Mouse (Mus musculus) kidney, embryonic 15.5 days (tissue): ENCODE data around the gene Ccdc18. TPM values are rescaled to one million over a fixed set of nuclear protein-coding genes. Genes with fewer than 3 reads are reported as not detected.
"Not testable (repeated sequence)": the region's sequence is repeated elsewhere in the genome, so short reads cannot be mapped to it uniquely, and the experiment has no call there.

Source experiments
- ATAC-seq: fragments of 200-750 bp; cut with Nextera tagmentation; replicated peaks from 2 replicates; pipeline ENCODE4 v1.8.0; 2017; ENCODE audit warnings: moderate TSS enrichment; ENCODE audit not compliant: low FRiP score
- H3K27ac ChIP-seq: fragments of 300-500 bp; sonication (generic); 2 replicates; pipeline ENCODE4 v1.5.1; 2015; ENCODE audit warnings: mild to moderate bottlenecking, inconsistent platforms
- H3K27me3 ChIP-seq: fragments of 300-500 bp; sonication (generic); 2 replicates; pipeline ENCODE4 v1.6.1; 2015; ENCODE audit warnings: inconsistent platforms
- H3K36me3 ChIP-seq: fragments of 300-500 bp; sonication (generic); 2 replicates; pipeline ENCODE4 v1.6.1; 2015; ENCODE audit warnings: inconsistent platforms
- H3K4me1 ChIP-seq: fragments of 300-500 bp; sonication (generic); 2 replicates; pipeline ENCODE4 v1.6.1; 2015; ENCODE audit warnings: inconsistent platforms
- H3K4me2 ChIP-seq: fragments of 300-500 bp; sonication (generic); 2 replicates; pipeline ENCODE4 v1.6.1; 2015; ENCODE audit warnings: moderate library complexity, mild to moderate bottlenecking, inconsistent platforms
- H3K4me3 ChIP-seq: fragments of 300-500 bp; sonication (generic); replicated peaks from 2 replicates; pipeline ENCODE4 v1.5.1; 2015; ENCODE audit warnings: mild to moderate bottlenecking, inconsistent platforms
- H3K9ac ChIP-seq: fragments of 300-500 bp; sonication (generic); 2 replicates; pipeline ENCODE4 v1.6.1; 2015; ENCODE audit warnings: mild to moderate bottlenecking, inconsistent platforms
- H3K9me3 ChIP-seq: fragments of 300-500 bp; sonication (generic); replicated peaks from 2 replicates; pipeline ENCODE4 v1.6.1; 2016; ENCODE audit warnings: inconsistent platforms
- WGBS: fragments of 180-500 bp; shearing (Covaris S2); methylation state at CpG from one replicate; pipeline ENCODE4 v1.1.7; 2015; ENCODE audit warnings: mixed read lengths; 5-methylcytosine and 5-hydroxymethylcytosine counted together
- polyA plus RNA-seq: library from polyadenylated mRNA; unstranded; fragments of >200 nt; fragmentation: Nextera tagmentation; extraction: Ambion mirVana; gene quantifications from 2 replicates; pipeline ENCODE4 v1.2.1, GENCODE M21; 2015

Gene Ccdc18
- polyA plus RNA-seq, 1 experiment from 2014 or later, result 13.3 TPM

DNA sequence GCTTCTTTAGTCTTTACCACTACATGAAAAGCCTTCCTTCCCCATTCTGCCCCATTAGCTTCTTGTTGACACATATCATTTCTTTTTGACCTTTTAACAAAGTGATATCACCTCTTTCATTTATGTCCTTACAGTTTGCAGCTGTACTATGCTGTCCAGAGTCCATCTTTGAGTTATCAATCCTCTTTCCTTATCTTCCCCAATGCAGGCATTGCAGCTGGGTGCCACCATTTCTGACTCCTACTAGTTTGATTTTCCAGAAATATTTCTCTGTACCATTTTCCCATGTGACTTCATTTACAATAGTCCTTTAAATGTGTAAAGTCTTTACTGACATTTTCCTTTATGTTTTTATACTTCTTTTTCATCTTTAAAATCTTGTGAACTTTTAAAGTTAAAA is 134.3 kb downstream of the Ccdc18 start:
- Histone ChIP-seq H3K27me3 (no peaks in the 10 kb centered on the region), H3K4me2 (no peak overlapping the region), H3K27ac (no peak overlapping the region), H3K4me1 (peaks cover 22% of the 10 kb centered on the region), H3K4me3 (no peak overlapping the region), H3K9ac (no peak overlapping the region), H3K36me3 (no peaks in the 10 kb centered on the region), H3K9me3 (no peaks in the 10 kb centered on the region)
- ATAC-seq, result no peak

DNA sequence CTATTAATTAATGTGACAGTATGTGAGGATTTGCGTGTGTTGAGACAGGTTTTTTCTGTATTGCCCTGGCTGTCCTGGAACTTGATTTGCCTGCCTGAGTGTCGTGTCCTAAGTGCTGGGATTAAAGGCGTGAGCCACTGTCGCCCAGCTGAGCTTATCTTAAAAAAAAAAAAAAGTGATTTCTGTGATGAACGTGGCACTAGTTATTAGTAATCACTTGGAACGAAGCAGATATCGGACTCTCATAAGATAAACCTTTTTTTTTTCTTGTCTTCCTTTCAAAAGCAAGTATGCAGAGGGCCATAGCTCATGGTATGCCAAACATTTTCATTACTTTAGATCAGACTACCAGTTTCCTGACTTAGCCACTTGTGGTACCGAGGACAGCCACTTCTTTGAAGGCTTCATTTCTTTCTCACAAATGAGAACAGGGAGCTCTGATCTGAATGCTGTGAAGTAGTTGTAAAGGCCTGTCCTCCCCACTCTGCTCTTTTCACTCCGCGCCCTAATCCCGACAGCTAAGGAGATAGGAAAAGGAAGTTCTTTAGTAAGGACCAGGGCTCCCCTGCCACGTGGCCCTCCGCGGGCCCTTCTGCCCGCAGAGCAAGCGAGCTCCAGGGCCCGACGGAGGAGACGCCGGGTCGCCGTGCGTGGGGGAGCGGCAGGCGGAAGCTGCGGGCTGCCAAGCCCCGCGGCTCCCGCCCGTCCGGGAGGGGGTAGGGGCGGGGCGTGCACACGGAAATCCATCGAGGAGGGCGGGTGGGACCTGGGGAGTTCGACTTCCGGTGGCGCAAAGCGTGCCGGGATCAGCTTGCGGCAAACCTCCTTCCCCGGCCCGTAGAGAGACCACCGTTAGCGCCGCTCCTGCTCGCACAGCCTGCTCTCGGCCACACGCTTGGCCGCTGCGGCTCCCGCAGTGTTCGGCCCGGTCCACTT is 135.7 kb downstream of the Ccdc18 start, which contains the start of gene Dr1:
Gene Dr1 (plus strand): TSS at position 771 of the 936 bp plus-strand sequence.
- peak within 1 kb of the TSS; percentile 88 for H3K9ac ChIP-seq
- 3% methylated on average over 54 of the region's 55 CpGs for WGBS
- H3K4me3 ChIP-seq, result peak within 1 kb of the TSS; percentile 66
- peak; percentile 98 for ATAC-seq
- peak within 1 kb of the TSS; percentile 72 for H3K4me2 ChIP-seq
- peaks cover 18% of the 10 kb centered on the region for H3K4me1 ChIP-seq
- no peaks in the 10 kb centered on the region for H3K27me3 ChIP-seq
- no peaks in the 10 kb centered on the region for H3K9me3 ChIP-seq
- peak within 1 kb of the TSS; percentile 96 for H3K27ac ChIP-seq
- peaks cover 10% of the 10 kb centered on the region for H3K36me3 ChIP-seq

DNA sequence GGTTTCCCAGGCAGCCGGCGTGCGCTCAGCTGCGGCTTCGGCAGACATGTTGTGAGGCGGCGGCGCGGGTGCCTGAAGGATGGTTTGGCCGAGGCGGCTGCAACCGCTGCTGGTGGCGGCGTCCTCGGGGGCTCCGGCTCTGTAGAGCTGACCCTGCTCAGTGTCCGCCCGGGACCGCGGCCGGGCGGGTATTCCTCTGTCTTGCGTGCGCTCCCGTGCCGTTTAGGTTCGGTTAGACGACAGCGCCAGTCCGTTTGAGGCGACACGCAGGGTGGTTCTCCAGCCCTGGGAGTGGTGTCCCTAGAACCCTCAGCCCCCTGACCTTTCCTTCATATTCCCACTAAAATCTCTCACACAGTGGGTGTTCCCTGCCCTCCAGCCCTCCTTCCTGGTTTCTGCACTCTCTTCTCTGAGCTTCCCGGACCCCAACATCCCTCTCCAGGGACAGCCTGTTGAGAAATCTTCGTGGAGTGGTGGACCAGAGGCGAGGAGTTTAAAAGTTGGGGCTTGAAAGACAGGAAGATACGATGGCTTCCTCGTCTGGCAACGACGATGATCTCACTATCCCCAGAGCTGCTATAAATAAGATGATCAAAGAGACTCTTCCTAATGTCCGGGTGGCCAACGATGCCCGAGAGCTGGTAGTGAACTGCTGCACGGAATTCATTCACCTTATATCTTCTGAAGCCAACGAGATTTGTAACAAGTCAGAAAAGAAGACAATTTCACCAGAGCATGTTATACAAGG is 136.6 kb downstream of the Ccdc18 start:
- ATAC-seq, result peak; percentile 80

DNA sequence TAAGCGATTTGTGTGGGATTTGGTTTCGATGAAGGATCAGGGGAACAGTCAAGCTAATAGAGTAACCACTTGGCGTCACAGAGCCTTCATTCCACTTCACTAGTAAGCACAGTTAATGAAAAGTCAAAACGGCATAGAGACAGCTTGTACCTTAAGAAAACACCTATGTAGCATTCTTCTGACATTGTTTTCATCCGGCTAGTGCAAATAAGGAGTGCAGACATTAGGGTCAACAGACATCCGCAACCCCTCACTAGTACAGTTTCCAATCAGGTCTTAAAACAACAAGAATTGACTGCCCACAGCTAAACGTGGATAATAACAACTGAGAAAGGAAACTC is 137.1 kb downstream of the Ccdc18 start:
- Histone ChIP-seq H3K36me3 (peaks cover 18% of the 10 kb centered on the region), H3K9ac (peak overlapping the region; percentile 88), H3K4me3 (peak overlapping the region; percentile 66), H3K27ac (peak overlapping the region; percentile 96; the same call in 1 of the 2 replicates), H3K27me3 (no peaks in the 10 kb centered on the region), H3K4me1 (peaks cover 21% of the 10 kb centered on the region), H3K4me2 (peak overlapping the region; percentile 72), H3K9me3 (no peaks in the 10 kb centered on the region)
- WGBS, result 4% methylated on average over 7 of the region's 7 CpGs
- ATAC-seq, result no peak

More for the DNA sequence above, 136.6 kb downstream of the Ccdc18 start:
- Histone ChIP-seq H3K4me1 (peaks cover 21% of the 10 kb centered on the region), H3K9me3 (no peaks in the 10 kb centered on the region), H3K27ac (peak overlapping the region; percentile 96), H3K9ac (peak overlapping the region; percentile 88), H3K4me3 (peak overlapping the region; percentile 66), H3K27me3 (no peaks in the 10 kb centered on the region), H3K36me3 (peaks cover 16% of the 10 kb centered on the region), H3K4me2 (peak overlapping the region; percentile 72)
- WGBS, result under 1% methylated on average over 44 of the region's 44 CpGs

DNA sequence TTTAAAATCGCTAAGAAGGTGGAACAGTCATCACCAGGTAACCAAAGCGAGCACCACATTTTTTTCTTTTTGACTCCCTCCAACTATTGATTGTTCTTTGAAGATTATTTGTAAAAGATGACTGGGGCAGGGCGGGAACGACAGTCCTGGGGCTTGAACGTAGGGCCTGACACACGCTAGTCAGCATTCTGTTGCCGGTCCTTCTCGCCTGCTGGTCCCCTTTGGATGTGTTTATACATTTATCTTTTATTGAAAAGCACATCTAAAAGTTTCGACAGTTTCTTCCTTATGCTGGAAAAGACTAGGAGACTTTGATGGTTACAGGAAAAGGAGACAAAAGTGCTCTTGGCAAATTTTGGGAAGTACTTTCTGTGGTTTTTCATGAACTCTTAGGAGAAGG is 137.7 kb downstream of the Ccdc18 start:
- no peaks in the 10 kb centered on the region for H3K27me3 ChIP-seq
- peaks cover 21% of the 10 kb centered on the region for H3K36me3 ChIP-seq
- peak overlapping the region; percentile 66 for H3K4me3 ChIP-seq
- no peak for ATAC-seq
- H3K4me1 ChIP-seq, result peaks cover 21% of the 10 kb centered on the region
- no peak overlapping the region for H3K27ac ChIP-seq
- H3K4me2 ChIP-seq, result peak overlapping the region; percentile 72
- peak overlapping the region; percentile 88 for H3K9ac ChIP-seq
- H3K9me3 ChIP-seq, result no peaks in the 10 kb centered on the region
- WGBS, result 46% methylated on average over 9 of the region's 9 CpGs

DNA sequence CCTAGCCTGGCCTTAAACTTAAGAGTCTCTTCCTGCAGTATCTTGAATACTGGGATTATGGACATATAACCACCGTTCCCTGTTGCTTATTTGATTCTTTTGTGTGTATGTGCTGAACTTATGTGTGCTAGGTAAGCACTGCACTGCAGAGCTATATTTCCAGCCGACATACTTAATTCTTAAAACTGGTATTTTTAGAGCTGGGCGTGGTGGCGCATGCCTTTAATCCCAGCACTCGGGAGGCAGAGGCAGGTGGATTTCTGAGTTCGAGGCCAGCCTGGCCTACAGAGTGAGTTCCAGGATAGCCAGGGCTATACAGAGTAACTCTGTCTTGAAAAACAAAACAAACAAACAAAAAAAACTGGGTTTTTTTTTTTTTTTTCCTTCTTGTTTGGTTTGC is 138.7 kb downstream of the Ccdc18 start:
- 93% methylated on average over 6 of the region's 6 CpGs for WGBS
- H3K36me3 ChIP-seq, result peaks cover 26% of the 10 kb centered on the region
- not testable (repeated sequence) for H3K9ac ChIP-seq, H3K9me3 ChIP-seq, H3K27ac ChIP-seq, H3K27me3 ChIP-seq, ATAC-seq
- H3K4me2 ChIP-seq, result peak overlapping the region; percentile 72
- peaks cover 21% of the 10 kb centered on the region for H3K4me1 ChIP-seq
- H3K4me3 ChIP-seq, result 0 out of 2 replicates have a peak overlapping the region, but pooled peaks have one; percentile 66

Other genes with a start within 250 kb of the Ccdc18 start
- 84.9 and 85.4 TPM in 2 replicates for gene Rpl5, start 232.4 kb upstream of the Ccdc18 start, polyA plus RNA-seq
- 19.1 and 21.3 TPM in 2 replicates for gene Fam69a, start 145.8 kb upstream of the Ccdc18 start, polyA plus RNA-seq
- gene Mtf2, start 67.2 kb upstream of the Ccdc18 start, polyA plus RNA-seq, result 99.0 and 99.6 TPM in 2 replicates
- gene Tmed5, start 255 bp upstream of the Ccdc18 start, polyA plus RNA-seq, result 35.6 and 37.8 TPM in 2 replicates
- gene Dr1, start 136.0 kb downstream of the Ccdc18 start, polyA plus RNA-seq, result 45.8 and 49.3 TPM in 2 replicates
- 6.7 and 7.5 TPM in 2 replicates for gene Pigg, start 179.7 kb downstream of the Ccdc18 start, polyA plus RNA-seq
- 0.09 TPM in 1 of 2 replicates, not detected in the other for gene Gm42517, start 235.0 kb downstream of the Ccdc18 start, polyA plus RNA-seq